Mouse (Mus musculus) heart, embryonic 12.5 days (tissue): ENCODE data around the gene Lbx1. TPM values are rescaled to one million over a fixed set of nuclear protein-coding genes. Genes with fewer than 3 reads are reported as not detected.

ENCODE experiments used
- polyA plus RNA-seq: library from polyadenylated mRNA; unstranded; fragments of >200 nt; fragmentation: Nextera tagmentation; extraction: Ambion mirVana; gene quantifications from 2 replicates; pipeline ENCODE4 v1.2.1, GENCODE M21; 2016

Gene Lbx1
- polyA plus RNA-seq, 1 experiment from 2014 or later = not detected

Other genes with a start within 250 kb of the Lbx1 start
- gene Sema4g, start 246.7 kb downstream of the Lbx1 start, polyA plus RNA-seq = 0.91 and 1.0 TPM in 2 replicates
- gene Twnk, start 230.1 kb downstream of the Lbx1 start, polyA plus RNA-seq = 19.2 and 19.5 TPM in 2 replicates
- gene Mrpl43, start 229.4 kb downstream of the Lbx1 start, polyA plus RNA-seq = 60.1 and 66.8 TPM in 2 replicates
- 58.3 and 58.5 TPM in 2 replicates for gene Lzts2, start 221.4 kb downstream of the Lbx1 start, polyA plus RNA-seq
- 0.09 and 0.18 TPM in 2 replicates for gene Pdzd7, start 190.1 kb downstream of the Lbx1 start, polyA plus RNA-seq
- 20.4 and 21.3 TPM in 2 replicates for gene Sfxn3, start 188.3 kb downstream of the Lbx1 start, polyA plus RNA-seq
- gene Kazald1, start 160.6 kb downstream of the Lbx1 start, polyA plus RNA-seq = 2.9 and 3.0 TPM in 2 replicates
- 0.40 and 0.50 TPM in 2 replicates for gene Tlx1, start 85.1 kb downstream of the Lbx1 start, polyA plus RNA-seq
- gene Btrc, start 127.9 kb upstream of the Lbx1 start, polyA plus RNA-seq = 40.0 and 44.3 TPM in 2 replicates